Mouse (Mus musculus) thymus, adult 18-20 months (tissue): ENCODE data around the gene Dcaf12l2.

Source experiments
- DNase-seq, 2 experiments: peaks; one replicate each; pipeline ENCODE4 v3.0.0; 2022; ENCODE audit warnings: mixed read lengths in 2 of 2

Gene Dcaf12l2

GRCm38 (mm10) chrX:44367646-44368521, at the start of gene Dcaf12l2:
TSS of gene Dcaf12l2 (minus strand) at chrX:44368342.
- DNase-seq: no peak

GRCm38 (mm10) chrX:44367280-44367645, 879 bp downstream of the Dcaf12l2 start:
- DNase-seq: no peak
